Mouse (Mus musculus) 416B (cell line): ENCODE measurements around the gene Pard3b.

Experiments
- DNase-seq: peaks from one replicate; pipeline ENCODE4 v3.0.0; 2011; ENCODE audit warnings: low read depth

Pard3b gene

GRCm38 (mm10) chr1:62466544-62466943, 827.9 kb downstream of the Pard3b start:
- DNase-seq = no peak

- no peak for DNase-seq
Measured at GRCm38 (mm10) chr1:62483059-62483458, 844.4 kb downstream of the Pard3b start.

- no peak for DNase-seq
Measured at GRCm38 (mm10) chr1:62488871-62489270, 850.2 kb downstream of the Pard3b start.

- no peak for DNase-seq
Measured at GRCm38 (mm10) chr1:62499146-62499545, 860.5 kb downstream of the Pard3b start.

GRCm38 (mm10) chr1:62510501-62510900, 871.9 kb downstream of the Pard3b start:
- no peak for DNase-seq

- no peak for DNase-seq
Measured at GRCm38 (mm10) chr1:62511681-62512080, 873.1 kb downstream of the Pard3b start.

GRCm38 (mm10) chr1:62518621-62519213, 880.1 kb downstream of the Pard3b start:
- no peak for DNase-seq

- DNase-seq = no peak
Measured at GRCm38 (mm10) chr1:62521368-62521767, 882.7 kb downstream of the Pard3b start.

GRCm38 (mm10) chr1:62522761-62523160, 884.1 kb downstream of the Pard3b start:
- DNase-seq = no peak

GRCm38 (mm10) chr1:62527788-62528187, 889.2 kb downstream of the Pard3b start:
- DNase-seq = no peak

GRCm38 (mm10) chr1:62529941-62530340, 891.3 kb downstream of the Pard3b start:
- no peak for DNase-seq

- DNase-seq = no peak
Measured at GRCm38 (mm10) chr1:62532426-62533126, 894.0 kb downstream of the Pard3b start.

GRCm38 (mm10) chr1:62548953-62549352, 910.3 kb downstream of the Pard3b start:
- no peak for DNase-seq

GRCm38 (mm10) chr1:62550546-62550945, 911.9 kb downstream of the Pard3b start:
- no peak for DNase-seq

- DNase-seq = no peak
Measured at GRCm38 (mm10) chr1:62551516-62551915, 912.9 kb downstream of the Pard3b start.

GRCm38 (mm10) chr1:62555838-62556237, 917.2 kb downstream of the Pard3b start:
- DNase-seq = no peak

GRCm38 (mm10) chr1:62562987-62563386, 924.4 kb downstream of the Pard3b start:
- no peak for DNase-seq

GRCm38 (mm10) chr1:62564245-62565119, 925.9 kb downstream of the Pard3b start:
- no peak for DNase-seq

GRCm38 (mm10) chr1:62565120-62565809, 926.6 kb downstream of the Pard3b start:
- DNase-seq = no peak

GRCm38 (mm10) chr1:62566596-62566995, 928.0 kb downstream of the Pard3b start:
- no peak for DNase-seq

- no peak for DNase-seq
Measured at GRCm38 (mm10) chr1:62576939-62577590, 938.4 kb downstream of the Pard3b start.
